12 mouse cellular contexts compared by ENCODE assay signal in the genomic region with DNA sequence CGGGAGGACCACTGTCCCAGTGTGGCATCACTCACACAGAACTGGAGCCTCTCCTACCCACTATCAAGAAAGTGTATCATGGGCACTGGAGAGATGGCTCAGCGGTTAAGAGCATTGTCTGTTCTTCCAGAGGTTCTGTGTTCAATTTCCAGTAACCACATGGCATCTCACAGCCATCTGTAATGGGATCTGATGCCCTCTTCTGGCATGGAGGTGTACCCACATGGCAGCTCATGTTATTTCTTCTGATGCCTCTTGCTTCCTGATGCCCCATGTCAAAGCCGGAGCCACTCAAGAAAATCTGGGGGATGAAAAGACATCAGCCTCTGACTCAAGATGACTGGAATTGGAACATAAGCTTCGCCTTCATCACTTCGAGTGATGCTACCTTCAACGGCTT. TPM values are rescaled to one million over a fixed set of nuclear protein-coding genes. Genes with fewer than 3 reads are reported as not detected.
DNase-seq lines count a peak whose midpoint lies in the region; ATAC-seq and TF ChIP-seq lines count a peak whose summit lies in the region.
"Had no signal": no experiment of that assay in that cellular context is flagged by ENCODE, and none has a peak within 500 bp of the region (broad histone marks: within the 10 kb centered on the region; RNA-seq: fewer than 3 reads in every experiment).

No protein-coding gene starts in this region.

- no peak overlapping the region for H3K4me2 ChIP-seq in forebrain, postnatal 0 days (ENCODE audit: low read depth)
- H3K4me2 ChIP-seq in forebrain, embryonic 13.5 days: no peak overlapping the region
- H3K4me2 ChIP-seq: liver, embryonic 13.5 days had no signal

- no peak overlapping the region for H3K4me3 ChIP-seq in forebrain, postnatal 0 days (ENCODE audit: low read depth, low read length)
- no peak overlapping the region for H3K4me3 ChIP-seq in forebrain, embryonic 13.5 days
- no peak overlapping the region for H3K4me3 ChIP-seq in left cerebral cortex, adult 2 months
- H3K4me3 ChIP-seq: liver, embryonic 13.5 days had no signal

- TF ChIP-seq CTCF in forebrain, postnatal 0 days (IDR thresholded peaks at IDR 0.05; ENCODE audit: low read depth): peak; percentile 16; the same call in 1 of the 2 replicates
- peak; percentile 8 for TF ChIP-seq CTCF in left cerebral cortex, adult 2 months (IDR thresholded peaks at IDR 0.05)

- 86% methylated on average over 6 of the region's 6 CpGs for WGBS in forebrain, postnatal 0 days
- WGBS in forebrain, embryonic 13.5 days: 89% methylated on average over 6 of the region's 6 CpGs

- H3K9ac ChIP-seq in forebrain, postnatal 0 days: no peak overlapping the region
- H3K9ac ChIP-seq in forebrain, embryonic 13.5 days: no peak overlapping the region
- H3K9ac ChIP-seq: liver, embryonic 13.5 days had no signal

- no peak for ATAC-seq in forebrain, postnatal 0 days
- ATAC-seq in forebrain, embryonic 13.5 days: no peak
- ATAC-seq in megakaryocyte-erythroid progenitor cell, adult 5-6 weeks (replicated peaks; ENCODE audit: low FRiP score, low TSS enrichment, poor library complexity, severe bottlenecking): 0 out of 2 replicates have a peak, but pooled peaks have one; percentile 35
- ATAC-seq in erythroblast, adult 5-6 weeks (replicated peaks; ENCODE audit: low FRiP score, poor library complexity, severe bottlenecking): no peak
- ATAC-seq: forebrain, embryonic 16.5 days had no signal

- no peaks in the 10 kb centered on the region for H3K36me3 ChIP-seq in forebrain, postnatal 0 days (ENCODE audit: insufficient read depth)
- no peaks in the 10 kb centered on the region for H3K36me3 ChIP-seq in forebrain, embryonic 13.5 days (ENCODE audit: poor library complexity, severe bottlenecking)
- H3K36me3 ChIP-seq: liver, embryonic 13.5 days had no signal

- H3K9me3 ChIP-seq in forebrain, postnatal 0 days (ENCODE audit: low read length): no peaks in the 10 kb centered on the region
- H3K9me3 ChIP-seq in forebrain, embryonic 13.5 days (replicated peaks): no peaks in the 10 kb centered on the region
- H3K9me3 ChIP-seq: liver, embryonic 13.5 days had no signal

- DNase-seq in forebrain, postnatal 0 days: no peak
- DNase-seq in left cerebral cortex, adult 2 months (ENCODE audit: extremely low spot score in 1 of 2, low spot score in 2 of 2): no peak
- DNase-seq in left cerebral cortex, adult 11 months (ENCODE audit: low spot score): no peak
- peak; percentile 50 for DNase-seq in ES-CJ7 (ENCODE audit: low read depth, low spot score)
- no peak for DNase-seq in left cerebral cortex, postnatal 10 days (ENCODE audit: extremely low spot score in 1 of 2, low spot score in 2 of 2)
- DNase-seq: cerebellum, postnatal 10 days; kidney, postnatal 10 days; liver, embryonic 13.5 days had no signal

- H3K27ac ChIP-seq in forebrain, postnatal 0 days (ENCODE audit: low read depth, low read length): no peak overlapping the region
- H3K27ac ChIP-seq in forebrain, embryonic 13.5 days: no peak overlapping the region
- H3K27ac ChIP-seq in left cerebral cortex, adult 2 months: no peak overlapping the region
- H3K27ac ChIP-seq: liver, embryonic 13.5 days had no signal

- intact Hi-C loops in left cerebral cortex, adult 2 months (cut with DNase I): no loop called here
- intact Hi-C loops in left cerebral cortex, postnatal 10 days (cut with DNase I): no loop called here

- H3K27me3 ChIP-seq in forebrain, postnatal 0 days (ENCODE audit: insufficient read depth, low read length): no peaks in the 10 kb centered on the region; the same call in 1 of the 2 replicates
- peaks cover 20% of the 10 kb centered on the region for H3K27me3 ChIP-seq in forebrain, embryonic 13.5 days

- H3K4me1 ChIP-seq in forebrain, postnatal 0 days (ENCODE audit: insufficient read depth): no peaks in the 10 kb centered on the region
- H3K4me1 ChIP-seq in forebrain, embryonic 13.5 days: no peaks in the 10 kb centered on the region
- H3K4me1 ChIP-seq: liver, embryonic 13.5 days had no signal

RNA-seq across cellular contexts. Expression of a gene that starts 7.6 kb away (rescaled TPM):
- total RNA-seq in forebrain, postnatal 0 days (2014; rRNA removed): 35.5 and 43.9 TPM in 2 replicates
- polyA plus RNA-seq in forebrain, postnatal 0 days (2015; fragmentation: Nextera tagmentation; extraction: Ambion mirVana): 13.0 and 16.3 TPM in 2 replicates
- 14.0 and 16.9 TPM in 2 replicates for polyA plus RNA-seq in forebrain, embryonic 13.5 days (2015; fragmentation: Nextera tagmentation; extraction: Ambion mirVana)
- total RNA-seq in left cerebral cortex, adult 2 months (2021): 10 to 100 TPM; 59.7 to 60.6 TPM
- total RNA-seq in megakaryocyte-erythroid progenitor cell, adult 5-6 weeks (2014; fragmentation: Nextera tagmentation): 15.3 and 18.6 TPM in 2 replicates
- 7.5 and 8.0 TPM in 2 replicates for total RNA-seq in megakaryocyte-erythroid progenitor cell, adult 5-6 weeks (2017)
- total RNA-seq in erythroblast, adult 5-6 weeks (2015; ENCODE audit: low replicate concordance): 8.6 and 9.6 TPM in 2 replicates
- total RNA-seq in erythroblast, adult 5-6 weeks (2017; ENCODE audit: low replicate concordance): 8.4 and 18.3 TPM in 2 replicates
- 10 to 100 TPM; 48.7 to 49.0 TPM for total RNA-seq in left cerebral cortex, postnatal 10 days (2021)

RNA-seq across cellular contexts. Expression of a gene that starts 23.8 kb away (rescaled TPM):
- total RNA-seq in forebrain, postnatal 0 days (2014; rRNA removed): 9.7 and 16.0 TPM in 2 replicates
- polyA plus RNA-seq in forebrain, postnatal 0 days (2015; fragmentation: Nextera tagmentation; extraction: Ambion mirVana): 7.7 and 10.1 TPM in 2 replicates
- 5.6 and 7.3 TPM in 2 replicates for polyA plus RNA-seq in forebrain, embryonic 13.5 days (2015; fragmentation: Nextera tagmentation; extraction: Ambion mirVana)
- total RNA-seq in left cerebral cortex, adult 2 months (2021): 10 to 100 TPM; 49.8 to 53.0 TPM
- 31.8 and 33.1 TPM in 2 replicates for total RNA-seq in megakaryocyte-erythroid progenitor cell, adult 5-6 weeks (2014; fragmentation: Nextera tagmentation)
- total RNA-seq in megakaryocyte-erythroid progenitor cell, adult 5-6 weeks (2017): 5.8 and 13.7 TPM in 2 replicates
- 6.5 and 9.8 TPM in 2 replicates for total RNA-seq in erythroblast, adult 5-6 weeks (2015; ENCODE audit: low replicate concordance)
- 5.9 and 8.3 TPM in 2 replicates for total RNA-seq in erythroblast, adult 5-6 weeks (2017; ENCODE audit: low replicate concordance)
- total RNA-seq in left cerebral cortex, postnatal 10 days (2021): 10 to 100 TPM; 37.3 to 40.9 TPM
